Mouse (Mus musculus): ENCODE results near the gene Iqgap3.

Gene Iqgap3

GRCm38 (mm10) chr3:88139243-88140177 lies 57.7 kb downstream of the Iqgap3 start:
- peak; percentile 34 to 61 for DNase-seq

GRCm38 (mm10) chr3:88140178-88140902 lies 58.6 kb downstream of the Iqgap3 start:
- DNase-seq: peak; percentile 70 to 71

GRCm38 (mm10) chr3:88140903-88141430 lies 59.2 kb downstream of the Iqgap3 start:
- no peak for DNase-seq

GRCm38 (mm10) chr3:88141439-88141786 lies 59.6 kb downstream of the Iqgap3 start:
- DNase-seq: peak; percentile 75 to 84

- DNase-seq: peak; percentile 97
Measured at GRCm38 (mm10) chr3:88141787-88142523, 60.2 kb downstream of the Iqgap3 start, which contains the start of gene Mef2d. Mef2d (plus strand) TSS chr3:88142372.

GRCm38 (mm10) chr3:88142546-88142915 lies 60.8 kb downstream of the Iqgap3 start:
- DNase-seq: peak in 1 of 2 experiments; percentile 75

- DNase-seq: peak; percentile 82 to 87
Measured at GRCm38 (mm10) chr3:88142916-88143771, 61.4 kb downstream of the Iqgap3 start.

GRCm38 (mm10) chr3:88143961-88144486 lies 62.3 kb downstream of the Iqgap3 start:
- peak; percentile 40 to 59 for DNase-seq

- peak; percentile 71 for DNase-seq
Measured at GRCm38 (mm10) chr3:88144648-88145410, 63.1 kb downstream of the Iqgap3 start.

- DNase-seq: no peak
Measured at GRCm38 (mm10) chr3:88145411-88145782, 63.6 kb downstream of the Iqgap3 start.

GRCm38 (mm10) chr3:88145952-88146351 lies 64.2 kb downstream of the Iqgap3 start:
- DNase-seq: peak in 1 of 2 experiments; percentile 54

- DNase-seq: no peak
Measured at GRCm38 (mm10) chr3:88146376-88147112, 64.8 kb downstream of the Iqgap3 start.

GRCm38 (mm10) chr3:88147444-88147843 lies 65.7 kb downstream of the Iqgap3 start:
- no peak for DNase-seq

GRCm38 (mm10) chr3:88147866-88148265 lies 66.1 kb downstream of the Iqgap3 start:
- no peak for DNase-seq

GRCm38 (mm10) chr3:88148354-88148753 lies 66.6 kb downstream of the Iqgap3 start:
- no peak for DNase-seq

GRCm38 (mm10) chr3:88148776-88149509 lies 67.2 kb downstream of the Iqgap3 start:
- DNase-seq: peak; percentile 60 to 77

GRCm38 (mm10) chr3:88149510-88149974 lies 67.8 kb downstream of the Iqgap3 start:
- DNase-seq: no peak

- DNase-seq: peak in 1 of 2 experiments; percentile 41
Measured at GRCm38 (mm10) chr3:88150061-88150998, 68.6 kb downstream of the Iqgap3 start.

Data from kidney, postnatal 36 days (tissue).